Mouse (Mus musculus): Measurements from ENCODE around the gene Eif5a.

The Eif5a gene

GRCm38 (mm10) chr11:69902972-69903371 lies 18.8 kb downstream of the Eif5a start:
- no peak for ATAC-seq (ENCODE audit: low TSS enrichment)

DNA sequence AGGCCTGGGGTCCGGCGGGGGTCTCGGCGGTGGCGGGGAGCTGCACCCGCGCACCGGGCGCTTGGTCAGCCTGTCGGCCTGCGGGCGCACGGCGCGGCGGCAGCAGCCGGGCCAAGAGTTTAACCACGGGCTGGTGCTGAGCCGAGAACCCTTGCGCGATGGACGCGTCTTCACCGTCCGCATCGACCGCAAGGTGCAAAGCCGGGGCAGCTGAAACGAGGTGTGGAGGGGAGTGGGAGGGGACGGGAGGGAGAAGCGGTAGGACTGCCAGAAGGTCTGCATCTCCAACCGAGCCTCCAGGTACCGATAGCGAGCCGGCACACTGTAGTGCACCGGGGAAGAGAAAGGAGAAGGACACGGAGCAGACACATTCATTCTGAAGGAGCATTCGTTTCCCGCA lies 19.8 kb downstream of the Eif5a start:
- no peak for ATAC-seq (ENCODE audit: low TSS enrichment)

GRCm38 (mm10) chr11:69901406-69901846 lies 20.3 kb downstream of the Eif5a start:
- ATAC-seq (ENCODE audit: low TSS enrichment) = peak; percentile 79

GRCm38 (mm10) chr11:69900471-69901405 lies 21.0 kb downstream of the Eif5a start, which contains the start of the genes 2810408A11Rik and Neurl4:
TSS of gene 2810408A11Rik (minus strand) at chr11:69900987.
TSS of gene Neurl4 (plus strand) at chr11:69901072.
- ATAC-seq (ENCODE audit: low TSS enrichment) = peak; percentile 92

DNA sequence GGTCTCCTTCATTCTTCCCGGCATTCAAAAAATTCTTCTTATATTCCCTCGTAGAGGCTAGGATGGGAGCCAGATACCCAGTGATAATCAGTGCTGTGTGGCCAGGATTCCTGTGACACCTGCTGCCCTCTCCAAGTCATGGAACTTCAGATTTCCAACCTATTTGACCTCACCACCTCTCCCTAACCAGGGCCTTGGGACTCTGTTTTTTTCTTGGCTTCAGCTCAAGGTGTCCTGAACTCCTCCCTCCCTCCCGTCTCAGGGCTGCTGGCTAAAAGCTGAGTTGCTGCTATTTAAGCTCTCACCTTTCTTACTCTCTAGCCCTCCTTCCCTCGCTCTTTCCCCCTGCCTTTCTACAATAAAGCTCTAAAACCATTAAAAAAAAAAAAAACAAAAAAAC lies 21.9 kb downstream of the Eif5a start:
- ATAC-seq (ENCODE audit: low TSS enrichment) = no peak

GRCm38 (mm10) chr11:69895291-69895690 lies 26.5 kb downstream of the Eif5a start, which contains the start of gene Acap1:
TSS of gene Acap1 (minus strand) at chr11:69895539.
- ATAC-seq (ENCODE audit: low TSS enrichment) = no peak

DNA sequence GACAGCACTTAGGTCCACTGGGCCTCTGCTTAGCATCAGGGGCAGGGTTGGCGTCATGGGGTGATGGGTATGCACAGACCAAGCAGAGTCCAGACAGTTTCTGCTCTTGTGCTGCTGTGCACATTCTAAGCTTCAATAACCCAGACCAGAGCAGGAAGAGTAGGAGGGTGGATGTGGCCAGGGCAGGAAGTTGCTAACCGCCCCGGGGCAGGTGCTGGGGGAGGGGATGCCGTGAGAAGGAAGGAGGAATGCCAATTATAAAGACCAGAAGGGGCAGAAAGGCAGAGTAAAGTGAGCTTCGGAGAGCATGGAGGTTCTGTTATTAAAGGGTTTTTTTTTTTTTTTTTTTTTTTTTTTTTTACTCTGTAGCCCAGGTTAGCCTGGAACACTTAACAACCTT lies 27.1 kb downstream of the Eif5a start:
- ATAC-seq (ENCODE audit: low TSS enrichment) = no peak

DNA sequence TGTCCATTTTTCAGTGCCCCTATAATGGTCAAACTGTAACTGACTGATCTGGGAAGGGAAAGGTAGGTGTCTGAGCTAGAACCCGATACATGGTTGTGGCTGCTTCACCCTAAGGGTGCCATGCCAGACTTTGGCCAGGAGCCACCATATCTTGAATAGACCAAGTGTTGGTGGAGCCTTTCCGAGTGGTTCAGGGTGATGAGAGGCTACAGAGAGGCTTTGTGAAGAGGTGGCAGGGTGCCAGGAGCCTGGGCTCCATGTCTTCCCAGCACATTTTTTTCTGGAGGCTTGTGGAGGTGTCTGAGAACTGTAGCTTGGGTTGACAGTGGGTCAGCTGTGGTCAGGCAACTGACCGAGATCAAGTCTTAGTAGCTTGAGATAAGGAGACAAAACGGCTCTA lies 30.3 kb downstream of the Eif5a start:
- ATAC-seq (ENCODE audit: low TSS enrichment) = no peak

- ATAC-seq (ENCODE audit: low TSS enrichment) = no peak
Measured at GRCm38 (mm10) chr11:69886907-69887635, 34.7 kb downstream of the Eif5a start.

GRCm38 (mm10) chr11:69884663-69885062 lies 37.1 kb downstream of the Eif5a start:
- ATAC-seq (ENCODE audit: low TSS enrichment) = no peak

DNA sequence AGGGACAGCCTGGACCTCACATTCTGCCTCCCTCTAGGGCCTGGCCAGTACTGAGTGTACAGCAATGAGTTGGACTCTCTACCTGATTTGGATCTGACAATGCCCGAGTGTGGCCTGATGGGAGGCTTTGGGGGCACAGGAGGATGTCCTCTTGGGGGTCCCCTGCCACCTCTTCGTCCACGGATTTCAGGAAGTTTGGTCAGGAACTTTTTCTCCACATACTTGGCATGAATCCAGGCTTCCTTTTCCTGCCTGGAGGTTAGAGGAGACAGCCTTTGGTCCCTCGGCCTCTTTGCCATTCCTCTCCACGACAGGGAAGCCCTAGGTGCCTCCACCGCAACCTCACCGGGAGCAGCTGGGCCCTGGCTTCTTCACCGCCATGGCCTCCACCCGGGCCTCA lies 37.5 kb downstream of the Eif5a start:
- no peak for ATAC-seq (ENCODE audit: low TSS enrichment)

GRCm38 (mm10) chr11:69883527-69884151 lies 38.1 kb downstream of the Eif5a start:
- no peak for ATAC-seq (ENCODE audit: low TSS enrichment)

- ATAC-seq (ENCODE audit: low TSS enrichment) = no peak
Measured at GRCm38 (mm10) chr11:69883066-69883465, 38.7 kb downstream of the Eif5a start.

GRCm38 (mm10) chr11:69881787-69882670 lies 39.7 kb downstream of the Eif5a start:
- ATAC-seq (ENCODE audit: low TSS enrichment) = no peak

DNA sequence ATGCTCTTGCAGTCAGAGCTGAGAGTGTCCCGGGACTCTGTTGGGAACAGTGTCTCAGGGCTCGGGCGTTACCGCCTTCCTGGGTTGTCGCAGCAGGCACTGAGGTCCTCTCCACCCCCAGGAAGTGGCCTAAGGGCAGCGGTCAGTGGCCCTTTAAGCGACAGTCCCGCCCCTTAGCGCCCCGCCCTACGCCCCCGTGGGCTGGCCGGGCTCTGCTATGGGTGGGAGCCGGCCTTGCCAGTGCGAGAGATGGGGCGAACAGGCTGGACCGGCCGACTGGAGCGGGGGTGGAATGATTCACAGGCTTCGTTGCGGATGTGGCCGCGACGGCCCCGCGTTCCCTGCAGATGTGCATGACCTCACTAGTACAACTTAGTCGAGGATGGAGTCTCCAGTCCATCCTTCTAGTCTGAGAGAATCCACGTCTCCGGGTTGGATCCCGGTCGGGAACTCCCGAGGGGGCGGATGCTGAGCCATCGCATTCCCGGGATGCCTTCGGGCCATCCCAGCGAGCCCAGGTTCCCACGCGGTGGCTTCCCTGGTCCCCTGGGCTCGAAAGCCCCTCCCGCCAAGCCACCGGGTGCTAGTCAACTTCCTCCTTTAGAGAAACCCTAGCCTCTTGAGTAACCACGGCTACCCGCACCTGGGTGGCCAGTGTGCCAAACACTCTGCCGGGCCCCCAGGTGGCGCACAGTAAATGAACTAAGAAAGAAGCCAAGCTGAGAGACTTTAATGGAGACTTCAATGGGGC lies 40.7 kb downstream of the Eif5a start, which contains the start of gene Kctd11:
Kctd11 (minus strand) TSS at position 554 of the 751 bp plus-strand sequence.
- ATAC-seq (ENCODE audit: low TSS enrichment) = peak; percentile 62; the same call in 1 of the 2 replicates

DNA sequence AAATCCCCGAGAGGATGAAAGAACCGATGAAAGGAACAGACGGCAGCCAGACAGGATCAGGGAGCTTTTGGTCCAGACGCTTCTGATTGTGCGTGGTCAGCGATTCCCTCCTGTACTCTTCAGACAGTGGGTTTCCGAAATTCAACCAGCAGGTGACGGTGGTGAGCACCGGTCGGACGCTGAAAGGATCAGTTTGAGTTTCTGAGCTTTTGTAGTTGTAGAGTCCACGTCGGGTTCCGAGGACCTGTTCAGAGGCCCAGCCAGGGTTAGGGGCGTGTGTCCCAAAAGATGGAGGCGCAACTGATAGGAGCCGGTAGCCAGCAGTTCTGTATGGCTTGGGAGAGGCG lies 41.3 kb downstream of the Eif5a start:
- ATAC-seq (ENCODE audit: low TSS enrichment) = 0 out of 2 replicates have a peak, but pooled peaks have one; percentile 35

GRCm38 (mm10) chr11:69879711-69880110 lies 42.0 kb downstream of the Eif5a start:
- no peak for ATAC-seq (ENCODE audit: low TSS enrichment)

GRCm38 (mm10) chr11:69878952-69879351 lies 42.8 kb downstream of the Eif5a start:
- ATAC-seq (ENCODE audit: low TSS enrichment) = no peak

GRCm38 (mm10) chr11:69878399-69878798 lies 43.4 kb downstream of the Eif5a start:
- ATAC-seq (ENCODE audit: low TSS enrichment) = no peak

- ATAC-seq (ENCODE audit: low TSS enrichment) = no peak
Measured at GRCm38 (mm10) chr11:69877878-69878277, 43.9 kb downstream of the Eif5a start, which contains the start of gene Tmem95. TSS of gene Tmem95 (minus strand) at chr11:69878018.
